Mouse (Mus musculus): Measurements from ENCODE around the gene Gli3. TPM values are rescaled to one million over a fixed set of nuclear protein-coding genes. Genes with fewer than 3 reads are reported as not detected.
A peak's percentile ranks its signal among the peaks of the same experiment; 100 is the strongest.

Gene Gli3
- polyA plus RNA-seq, 1 experiment: 0.75 TPM

GRCm38 (mm10) chr13:15742777-15743176, 279.7 kb downstream of the Gli3 start:
- Histone ChIP-seq H3K4me3 (ENCODE audit: insufficient read depth, low read depth, low read length) (no peak overlapping the region), H3K27ac (replicated peaks; ENCODE audit: low read depth, low read length) (peak overlapping the region; percentile 50), H3K4me1 (ENCODE audit: control insufficient read depth, insufficient read depth, insufficient read length, low read length) (no peaks in the 10 kb centered on the region)

DNA sequence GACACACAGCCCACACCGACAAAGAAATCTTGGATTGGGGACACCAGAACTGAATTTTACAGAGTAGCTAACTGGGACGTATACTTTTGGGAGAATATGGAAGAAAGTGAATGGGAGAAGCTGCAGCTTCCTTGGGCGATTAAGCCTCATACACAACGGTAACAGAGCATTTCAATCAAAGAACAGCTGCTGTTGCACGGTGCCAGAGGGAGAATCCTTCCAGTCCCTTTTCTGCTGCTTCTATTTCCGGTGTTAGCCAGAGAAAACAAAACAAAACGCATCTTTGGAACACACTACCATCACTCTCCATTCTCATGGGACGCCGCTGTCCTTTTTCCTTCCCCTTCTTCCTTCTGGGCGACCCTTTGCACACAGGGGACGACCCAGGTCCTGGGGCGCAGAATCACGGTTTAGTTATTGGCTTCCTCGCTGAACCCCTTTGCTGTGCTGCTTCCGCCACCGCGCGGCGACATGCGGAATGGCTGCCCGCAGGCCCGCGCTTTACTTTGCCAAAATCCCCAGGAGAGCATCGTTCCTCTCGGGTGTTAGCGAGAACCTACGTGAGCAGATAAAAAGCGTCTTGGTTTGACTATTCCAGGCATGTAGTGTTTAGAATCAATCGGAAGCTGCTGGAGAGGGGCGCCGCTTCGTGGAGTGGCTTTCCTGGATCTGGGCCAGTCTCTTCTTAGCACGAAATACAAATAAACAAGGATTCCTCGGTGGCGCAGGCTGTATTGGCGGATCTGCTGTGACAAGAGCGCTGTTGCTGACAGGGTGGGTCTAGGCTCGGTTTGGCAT, 296.0 kb downstream of the Gli3 start:
- no peaks in the 10 kb centered on the region for H3K4me1 ChIP-seq (ENCODE audit: control insufficient read depth, insufficient read depth, insufficient read length, low read length)
- H3K27ac ChIP-seq (replicated peaks; ENCODE audit: low read depth, low read length): 0 out of 2 replicates have a peak overlapping the region, but pooled peaks have one; percentile 1
- H3K4me3 ChIP-seq (ENCODE audit: insufficient read depth, low read depth, low read length): peak overlapping the region; percentile 54

- peak overlapping the region; percentile 54 for H3K4me3 ChIP-seq (ENCODE audit: insufficient read depth, low read depth, low read length)
- H3K4me1 ChIP-seq (ENCODE audit: control insufficient read depth, insufficient read depth, insufficient read length, low read length): no peaks in the 10 kb centered on the region
- H3K27ac ChIP-seq (replicated peaks; ENCODE audit: low read depth, low read length): 0 out of 2 replicates have a peak overlapping the region, but pooled peaks have one; percentile 1
Measured at GRCm38 (mm10) chr13:15759633-15760441, 296.8 kb downstream of the Gli3 start.

GRCm38 (mm10) chr13:15762291-15762690, 299.3 kb downstream of the Gli3 start:
- Histone ChIP-seq H3K27ac (replicated peaks; ENCODE audit: low read depth, low read length) (no peak overlapping the region), H3K4me3 (ENCODE audit: insufficient read depth, low read depth, low read length) (no peak overlapping the region), H3K4me1 (ENCODE audit: control insufficient read depth, insufficient read depth, insufficient read length, low read length) (no peaks in the 10 kb centered on the region)

DNA sequence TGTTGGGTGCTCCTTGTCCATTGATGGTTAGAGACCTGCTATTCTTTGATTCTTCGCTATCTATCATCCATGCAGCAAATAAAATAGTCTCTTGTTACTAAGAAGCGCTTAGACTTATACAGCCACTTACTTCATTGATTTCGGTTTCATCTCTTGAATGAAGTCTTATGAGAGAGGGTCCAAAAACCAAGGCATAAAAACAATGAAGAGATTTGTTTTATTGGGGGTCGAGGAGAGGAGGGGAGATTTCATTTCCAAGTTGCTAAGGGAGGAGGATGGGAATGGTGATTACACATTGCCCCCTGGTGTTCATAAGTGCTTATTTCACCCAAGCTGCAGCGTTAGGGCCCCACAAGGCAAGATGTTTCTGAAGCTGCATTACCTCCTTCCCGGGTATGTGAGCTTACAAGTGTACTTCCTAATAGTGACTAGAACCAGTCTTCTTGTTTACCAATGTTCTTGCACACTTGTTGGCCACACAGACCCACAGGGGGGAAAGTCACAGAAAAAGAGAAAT, 299.9 kb downstream of the Gli3 start:
- Histone ChIP-seq H3K4me1 (ENCODE audit: control insufficient read depth, insufficient read depth, insufficient read length, low read length) (no peaks in the 10 kb centered on the region), H3K4me3 (ENCODE audit: insufficient read depth, low read depth, low read length) (no peak overlapping the region), H3K27ac (replicated peaks; ENCODE audit: low read depth, low read length) (no peak overlapping the region)

DNA sequence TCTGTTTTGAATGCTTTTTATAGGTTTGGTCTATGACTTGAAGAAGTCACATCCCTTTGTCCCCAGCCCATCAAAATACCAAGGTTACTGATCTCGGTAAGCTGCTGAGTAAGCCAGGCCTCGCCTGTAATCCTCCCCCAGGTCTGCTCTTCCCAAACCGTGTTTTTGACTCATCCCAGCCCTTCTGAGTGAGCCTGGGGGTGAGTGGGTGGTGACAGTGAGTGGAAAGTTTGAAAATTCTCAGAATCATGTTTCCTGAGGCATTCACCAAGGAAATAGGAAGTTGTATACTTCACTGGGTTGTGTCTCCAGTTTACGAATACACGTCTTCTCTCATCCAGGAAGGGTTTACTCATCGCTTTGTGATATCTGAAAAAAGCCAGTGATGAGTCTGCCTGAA, 314.6 kb downstream of the Gli3 start:
- Histone ChIP-seq H3K4me3 (ENCODE audit: insufficient read depth, low read depth, low read length) (no peak overlapping the region), H3K27ac (replicated peaks; ENCODE audit: low read depth, low read length) (no peak overlapping the region), H3K4me1 (ENCODE audit: control insufficient read depth, insufficient read depth, insufficient read length, low read length) (no peaks in the 10 kb centered on the region)
